Mouse (Mus musculus) cerebellum, adult 2 months (tissue): ENCODE data around the gene Twf2.
A peak's percentile ranks its signal among the peaks of the same experiment; 100 is the strongest.

ENCODE experiments used
- CTCF ChIP-seq: fragments of 200-500 bp; IDR thresholded peaks from 2 replicates; pipeline ENCODE4 v1.5.1; 2011; ENCODE audit warnings: low read depth, mild to moderate bottlenecking, control low read depth, low read length, moderate library complexity, borderline replicate concordance; ENCODE audit not compliant: insufficient read depth
- POLR2A ChIP-seq: fragments of 200-500 bp; IDR thresholded peaks from 2 replicates; pipeline ENCODE4 v1.6.1; 2011; ENCODE audit warnings: low read length, control low read depth, borderline replicate concordance; ENCODE audit not compliant: insufficient read depth

- no peak for TF ChIP-seq CTCF
- TF ChIP-seq POLR2A, result peak; percentile 73
Observed at GRCm38 (mm10) chr9:106202819-106203636, at the start of gene Twf2.
